Mouse (Mus musculus): Measurements from ENCODE around the gene Sept4.

Sept4 gene

GRCm38 (mm10) chr11:87578963-87579601 is 10.4 kb downstream of the Sept4 start:
- DNase-seq (ENCODE audit: low spot score in 2 of 2), result no peak

DNA sequence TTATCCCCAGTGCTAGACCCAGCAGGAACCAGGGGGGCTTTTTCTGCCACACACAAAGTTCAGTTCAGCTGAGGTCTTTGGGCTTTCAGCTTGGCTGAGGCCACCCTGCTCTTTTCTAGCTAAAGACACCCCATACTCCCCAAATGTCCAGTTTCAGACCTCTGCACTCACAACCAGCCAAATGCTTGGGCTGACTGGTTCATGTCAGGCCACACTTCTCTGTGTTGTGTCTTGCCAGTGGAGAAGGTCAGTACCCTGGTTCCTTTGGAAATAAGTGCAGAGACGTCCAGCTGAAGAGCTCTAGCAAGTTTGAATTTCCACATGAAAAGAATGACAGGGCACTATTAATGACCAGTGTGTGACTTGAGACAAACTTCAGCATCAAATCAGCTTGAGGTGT is 11.0 kb downstream of the Sept4 start:
- no peak for DNase-seq (ENCODE audit: low spot score in 2 of 2)

GRCm38 (mm10) chr11:87580543-87581085 is 11.9 kb downstream of the Sept4 start:
- no peak for DNase-seq (ENCODE audit: low spot score in 2 of 2)

DNA sequence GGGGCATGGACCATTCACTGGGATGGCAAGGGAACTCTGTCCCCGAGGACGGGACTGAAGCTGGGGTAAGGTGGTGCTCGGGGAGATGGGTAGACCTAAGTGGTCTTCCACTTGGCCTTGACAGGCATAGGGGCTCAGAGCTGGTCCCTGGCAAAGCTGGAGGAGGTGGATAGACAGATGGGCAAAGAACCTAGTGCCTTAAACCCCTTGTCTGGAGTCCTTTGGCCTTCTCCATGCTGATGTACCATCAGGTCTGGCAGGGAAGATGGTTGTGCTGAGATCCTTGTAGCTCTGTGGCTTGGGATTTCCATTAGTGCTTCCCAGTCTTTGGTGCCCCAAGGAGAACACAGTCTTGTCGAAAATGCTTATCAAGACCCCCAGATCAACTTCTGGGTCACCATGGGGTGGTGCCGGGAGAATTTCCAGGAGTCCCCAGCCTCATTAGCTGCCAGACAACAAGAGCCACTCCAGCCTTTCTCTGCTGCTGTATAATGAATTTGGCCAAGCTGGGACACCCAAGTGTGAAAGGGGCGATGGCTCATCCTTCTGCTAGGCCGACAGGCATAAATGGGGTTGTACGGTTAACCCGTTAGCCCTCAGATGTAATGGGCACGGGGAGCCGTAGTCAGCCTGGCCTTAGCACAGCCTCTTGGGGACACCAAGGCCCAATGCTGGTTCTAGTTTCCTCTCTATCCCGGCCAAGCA is 12.6 kb downstream of the Sept4 start:
- DNase-seq (ENCODE audit: low spot score in 2 of 2), result no peak

- DNase-seq (ENCODE audit: low spot score in 2 of 2), result no peak
Observed at GRCm38 (mm10) chr11:87581933-87582710, 13.4 kb downstream of the Sept4 start.

DNA sequence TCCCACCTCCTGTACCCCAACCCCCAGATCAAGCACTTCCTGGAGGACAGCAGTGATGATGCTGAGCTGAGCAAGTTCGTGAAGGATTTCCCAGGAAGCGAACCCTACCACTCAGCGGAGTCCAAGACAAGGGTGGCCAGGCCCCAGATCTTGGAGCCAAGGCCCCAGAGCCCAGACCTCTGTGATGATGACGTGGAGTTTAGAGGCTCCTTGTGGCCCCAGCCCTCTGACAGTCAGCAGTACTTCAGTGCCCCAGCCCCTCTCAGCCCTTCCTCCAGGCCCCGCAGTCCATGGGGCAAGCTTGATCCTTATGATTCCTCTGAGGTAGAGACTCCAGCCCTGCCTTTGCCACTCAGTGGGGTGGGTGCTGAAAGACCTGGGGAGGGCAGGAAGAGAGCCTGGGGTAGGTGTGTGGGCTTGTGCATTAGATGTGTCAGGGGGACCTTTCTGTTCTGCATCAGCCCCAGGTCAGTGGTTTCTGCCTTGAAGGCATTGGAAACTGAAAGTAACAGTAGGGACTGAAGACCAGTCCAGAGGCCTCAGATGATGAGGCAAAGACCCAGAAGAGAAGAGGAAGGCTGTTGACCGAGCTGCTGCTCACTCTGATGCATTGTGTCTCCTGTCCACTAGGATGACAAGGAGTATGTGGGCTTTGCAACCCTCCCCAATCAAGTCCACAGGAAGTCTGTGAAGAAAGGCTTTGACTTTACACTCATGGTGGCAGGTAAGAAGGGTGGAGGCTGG is 14.8 kb downstream of the Sept4 start:
- no peak for DNase-seq (ENCODE audit: low spot score in 2 of 2)

DNA sequence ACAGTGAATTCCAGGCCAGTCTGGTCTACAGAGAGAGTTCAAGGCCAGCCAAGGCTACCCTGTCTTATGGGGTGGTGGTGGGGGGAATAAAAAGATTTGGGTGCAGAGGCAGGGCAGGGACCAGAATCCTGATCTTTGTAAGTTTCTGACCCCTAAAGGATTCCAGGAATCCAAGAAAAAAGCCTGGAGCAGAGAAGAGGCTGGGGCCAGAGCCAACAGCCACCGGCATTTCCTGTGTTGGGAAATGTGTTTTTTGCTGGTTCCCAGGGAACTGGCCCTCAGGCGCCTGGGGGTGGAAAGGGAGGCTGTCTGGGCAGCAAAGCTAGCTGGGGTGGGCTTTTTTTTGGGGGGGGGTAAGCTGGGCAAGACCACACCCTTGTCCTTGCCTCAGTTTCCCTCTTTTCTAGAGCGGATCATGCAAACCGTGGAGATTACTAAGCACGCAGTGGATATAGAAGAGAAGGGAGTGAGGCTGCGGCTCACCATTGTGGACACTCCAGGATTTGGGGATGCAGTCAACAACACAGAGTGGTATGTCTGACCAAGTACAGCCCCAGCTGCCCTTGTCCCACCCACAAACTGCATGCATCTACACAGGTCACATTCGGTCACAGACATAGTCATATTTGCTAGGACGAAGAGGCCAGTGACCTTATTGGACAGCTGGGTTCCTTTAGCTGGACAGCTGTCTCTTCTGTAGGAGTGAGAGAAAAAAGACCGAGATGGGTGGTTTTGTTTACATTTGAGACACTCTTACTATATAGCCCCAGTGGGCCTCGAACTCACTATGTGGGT is 16.2 kb downstream of the Sept4 start:
- DNase-seq (ENCODE audit: low spot score in 2 of 2), result no peak

DNA sequence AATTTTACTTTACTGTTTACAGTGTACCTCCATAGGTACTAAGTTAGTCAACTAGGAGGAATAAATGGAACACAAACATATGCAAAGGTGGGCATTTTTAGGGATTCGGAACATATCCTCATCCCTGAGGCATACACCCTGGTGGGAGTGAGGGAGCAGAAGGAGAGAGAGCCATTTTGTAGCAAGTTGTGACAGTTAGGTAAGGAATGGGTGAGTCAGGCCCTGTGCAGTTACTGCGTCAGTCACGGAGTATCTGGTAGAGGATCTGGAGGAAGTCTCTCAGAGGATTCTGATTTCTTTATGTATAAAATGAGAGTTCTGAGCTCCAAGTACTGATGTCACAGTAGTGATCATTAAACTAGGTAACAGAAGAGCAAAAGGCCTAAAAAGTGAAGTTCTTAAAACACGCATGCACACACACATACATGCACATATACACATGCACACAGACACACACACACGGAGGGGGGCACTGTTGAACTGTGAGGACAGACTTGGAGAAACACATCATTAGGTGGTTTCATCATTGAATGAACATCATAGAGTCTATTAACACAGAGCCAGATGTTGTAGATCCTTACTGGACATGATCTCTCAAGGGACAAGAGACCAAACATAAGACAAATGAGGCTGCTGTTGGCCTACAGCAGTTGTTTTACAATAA is 18.6 kb downstream of the Sept4 start:
- no peak for DNase-seq (ENCODE audit: low spot score in 2 of 2)

DNA sequence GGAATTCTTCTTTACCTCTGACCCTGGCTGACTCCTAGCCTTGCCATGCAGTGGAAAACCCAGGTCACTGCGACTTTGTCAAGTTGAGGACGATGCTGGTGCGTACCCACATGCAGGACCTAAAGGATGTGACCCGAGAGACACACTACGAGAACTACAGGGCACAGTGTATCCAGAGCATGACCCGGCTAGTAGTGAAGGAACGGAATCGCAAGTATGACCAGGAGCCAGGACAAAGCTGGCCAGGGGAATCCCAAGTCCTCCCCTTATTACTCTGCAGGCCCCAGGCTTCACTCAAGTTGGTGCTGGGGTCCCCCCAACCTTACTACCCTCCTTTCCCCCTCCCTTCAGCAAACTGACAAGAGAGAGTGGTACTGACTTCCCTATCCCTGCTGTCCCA is 20.9 kb downstream of the Sept4 start:
- DNase-seq (ENCODE audit: low spot score in 2 of 2), result no peak

DNA sequence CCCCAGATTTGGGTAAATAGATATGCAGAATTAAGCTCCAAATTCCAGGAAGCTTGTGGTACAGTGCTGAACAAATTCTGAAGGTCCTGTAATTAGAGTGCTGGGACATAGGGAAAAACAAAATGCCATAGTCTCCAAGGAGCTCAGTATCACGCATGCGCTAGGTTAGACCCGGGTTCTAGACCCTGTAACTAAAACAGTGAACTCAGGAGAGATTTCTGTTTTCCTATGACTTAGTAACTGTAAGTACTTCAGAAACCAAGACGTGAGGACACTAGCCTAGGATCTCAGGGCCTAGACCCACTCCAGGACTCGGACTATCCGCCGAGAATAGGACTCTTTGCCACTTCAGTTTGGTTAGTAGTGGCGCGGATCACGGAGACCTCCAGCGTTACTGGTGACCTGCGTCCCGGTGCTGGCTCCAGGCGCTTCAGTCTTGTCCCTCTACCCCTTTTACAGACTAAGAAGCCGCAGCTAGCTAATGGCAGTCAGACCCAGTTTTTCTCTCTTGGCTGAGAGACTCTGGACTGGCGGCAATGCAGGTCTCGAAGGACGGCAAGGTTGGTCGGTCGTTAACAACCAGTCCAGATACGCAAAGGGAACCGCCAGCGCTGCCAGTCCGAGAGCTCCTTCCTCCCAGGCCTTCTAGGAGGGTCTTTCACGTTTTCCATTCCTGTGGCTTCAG is 22.3 kb downstream of the Sept4 start:
- DNase-seq (ENCODE audit: low spot score in 2 of 2), result peak; percentile 18 to 24

- DNase-seq (ENCODE audit: low spot score in 2 of 2), result peak; percentile 100
Observed at GRCm38 (mm10) chr11:87591526-87592353, 23.0 kb downstream of the Sept4 start, which contains the start of gene Mtmr4. Gene Mtmr4, plus strand, starts transcription at chr11:87592162.

GRCm38 (mm10) chr11:87592354-87592695 is 23.6 kb downstream of the Sept4 start:
- no peak for DNase-seq (ENCODE audit: low spot score in 2 of 2)

DNA sequence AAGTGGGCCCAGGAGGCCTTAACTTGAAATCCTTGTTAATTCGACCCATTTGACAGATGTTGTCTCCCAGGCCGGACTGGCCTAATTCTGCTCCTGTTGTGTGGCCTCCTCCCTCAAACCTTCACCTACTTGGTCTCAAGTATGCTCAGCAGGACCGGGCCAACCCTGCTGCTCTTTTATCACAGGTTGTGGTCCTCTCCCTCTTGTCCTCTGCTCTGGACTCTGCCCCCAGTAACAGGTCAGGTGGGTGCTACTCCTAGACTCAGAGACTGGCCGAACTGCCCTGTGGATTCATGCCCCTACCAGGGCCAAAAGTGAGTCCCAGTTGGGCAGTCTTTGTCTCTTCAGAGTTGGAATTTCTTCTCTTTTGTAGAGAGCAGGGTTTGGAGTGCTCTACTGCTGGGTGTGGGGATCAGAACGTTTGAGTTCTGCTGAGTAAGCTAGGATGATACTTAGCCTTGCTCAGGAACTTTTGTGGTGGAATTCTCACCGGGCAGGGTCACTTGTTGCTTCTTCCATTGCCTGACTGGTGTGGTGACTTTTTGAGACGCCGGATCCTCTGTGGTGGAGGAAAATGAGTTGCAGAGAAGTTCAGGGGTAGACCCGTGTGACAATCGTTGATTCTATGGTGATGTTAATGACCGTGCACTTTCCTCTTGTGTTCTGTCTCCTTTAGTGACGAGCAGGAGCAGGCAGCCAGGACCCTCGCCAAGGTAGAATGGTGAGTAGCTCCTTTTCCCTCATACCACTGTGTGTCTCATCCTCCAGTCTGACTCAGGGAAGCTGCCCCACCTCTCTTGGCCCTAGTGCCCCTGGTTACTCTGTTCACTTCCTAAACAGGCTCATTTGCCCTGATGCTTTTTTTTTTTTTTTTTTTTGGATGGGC is 24.3 kb downstream of the Sept4 start:
- DNase-seq (ENCODE audit: low spot score in 2 of 2), result no peak

GRCm38 (mm10) chr11:87595327-87595841 is 26.7 kb downstream of the Sept4 start:
- DNase-seq (ENCODE audit: low spot score in 2 of 2), result peak; percentile 77 to 78

DNA sequence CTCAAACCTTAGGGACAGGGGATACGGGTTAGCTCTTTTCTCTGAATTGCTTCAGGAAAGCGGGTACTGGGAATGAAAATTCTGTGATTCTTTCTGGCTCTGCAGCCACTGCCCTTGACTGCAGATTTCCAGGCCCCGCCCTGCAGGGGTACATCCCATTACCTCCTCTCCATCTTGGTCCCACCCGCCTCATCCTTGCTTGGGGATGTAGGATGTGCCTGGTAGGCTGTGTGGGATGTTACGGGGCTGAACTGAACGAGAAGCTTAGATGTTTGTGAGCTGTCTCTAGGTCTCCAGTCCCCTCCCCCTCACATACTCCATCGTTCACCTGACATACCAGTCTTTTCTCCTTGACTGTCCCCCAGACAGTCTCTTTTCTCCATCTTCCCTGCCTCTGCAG is 27.3 kb downstream of the Sept4 start:
- DNase-seq (ENCODE audit: low spot score in 2 of 2), result no peak

- no peak for DNase-seq (ENCODE audit: low spot score in 2 of 2)
Observed at GRCm38 (mm10) chr11:87596492-87596891, 27.8 kb downstream of the Sept4 start.

- no peak for DNase-seq (ENCODE audit: low spot score in 2 of 2)
Observed at GRCm38 (mm10) chr11:87597061-87597460, 28.4 kb downstream of the Sept4 start.

All from spleen, postnatal 36 days (tissue).